Mouse (Mus musculus): Measurements from ENCODE around the gene Rnf8. TPM values are rescaled to one million over a fixed set of nuclear protein-coding genes. Genes with fewer than 3 reads are reported as not detected.

Gene Rnf8
- polyA plus RNA-seq, 1 experiment from 2014 or later = 80.2 TPM

DNA sequence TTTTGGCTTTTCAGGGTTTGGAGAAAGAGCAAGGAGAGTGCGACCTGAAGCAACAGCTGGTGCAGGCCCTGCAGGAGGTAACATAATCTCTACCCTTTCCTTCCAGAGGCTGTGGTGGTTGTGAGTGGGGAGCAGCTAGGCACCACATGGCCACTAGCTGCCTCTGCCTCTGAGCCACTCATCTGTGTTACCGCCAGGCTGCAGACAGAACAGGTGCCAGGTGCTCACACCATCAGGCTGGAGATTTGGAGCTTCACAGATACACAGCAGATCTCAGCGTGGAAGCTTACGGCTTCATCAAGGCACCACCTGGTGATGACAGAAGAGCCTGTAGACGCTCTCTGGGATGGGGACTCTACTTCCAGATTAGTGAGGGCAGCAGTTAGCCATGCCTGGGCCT, 14.4 kb downstream of the Rnf8 start:
- Histone ChIP-seq H3K36me3 (peaks cover 93% of the 10 kb centered on the region), H3K9me3 (no peaks in the 10 kb centered on the region), H3K27ac (no peak overlapping the region), H3K27me3 (no peaks in the 10 kb centered on the region), H3K4me2 (no peak overlapping the region), H3K9ac (no peak overlapping the region), H3K4me3 (no peak overlapping the region), H3K4me1 (no peaks in the 10 kb centered on the region)
- WGBS = 90% methylated on average over 5 of the region's 5 CpGs
- ATAC-seq (ENCODE audit: borderline replicate concordance, extremely low read depth, low FRiP score, low TSS enrichment) = no peak

DNA sequence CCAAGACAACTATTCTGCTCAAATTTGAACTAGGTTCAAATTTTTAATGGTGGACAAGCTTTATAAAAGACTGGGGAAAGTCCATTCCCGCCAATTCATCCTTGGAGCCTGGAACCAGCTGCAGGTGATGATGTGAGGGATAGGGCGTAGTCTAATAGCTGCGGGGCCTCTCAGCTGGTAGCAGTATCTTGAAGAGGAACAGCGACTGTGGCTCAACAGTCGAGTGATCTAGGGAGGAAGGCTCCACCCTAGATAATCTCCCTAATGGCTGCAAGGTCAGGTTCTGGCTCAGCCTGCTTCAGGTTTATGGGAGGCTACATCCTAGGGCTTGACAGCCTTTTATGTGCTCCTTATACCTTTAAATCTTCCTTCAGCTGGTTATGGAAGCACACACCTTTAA, 15.0 kb downstream of the Rnf8 start:
- Histone ChIP-seq H3K4me2 (no peak overlapping the region), H3K27me3 (no peaks in the 10 kb centered on the region), H3K36me3 (peaks cover 95% of the 10 kb centered on the region), H3K4me1 (no peaks in the 10 kb centered on the region), H3K27ac (no peak overlapping the region), H3K4me3 (no peak overlapping the region), H3K9me3 (no peaks in the 10 kb centered on the region), H3K9ac (no peak overlapping the region)
- WGBS = 83% methylated on average over 5 of the region's 5 CpGs
- ATAC-seq (ENCODE audit: borderline replicate concordance, extremely low read depth, low FRiP score, low TSS enrichment) = no peak

DNA sequence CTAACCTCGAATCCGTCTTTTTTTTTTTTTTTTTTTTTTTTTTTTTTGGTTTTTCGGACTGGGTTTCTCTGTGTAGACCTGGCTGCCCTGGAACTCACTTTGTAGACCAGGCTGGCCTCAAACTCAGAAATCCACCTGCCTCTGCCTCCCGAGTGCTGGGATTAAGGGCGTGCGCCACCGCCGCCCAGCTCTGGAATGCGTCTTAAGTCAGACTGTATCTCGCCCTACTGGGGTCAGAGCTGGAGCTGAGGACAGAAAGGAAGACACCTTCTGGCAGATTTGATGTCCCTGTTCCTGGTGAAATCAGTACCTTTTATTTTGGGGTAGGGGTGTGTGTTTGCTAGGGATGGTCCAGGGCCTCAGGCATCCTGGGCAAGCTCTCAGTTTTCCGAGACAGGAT, 17.7 kb downstream of the Rnf8 start:
- Histone ChIP-seq H3K9me3 (no peaks in the 10 kb centered on the region), H3K4me2 (no peak overlapping the region), H3K4me3 (no peak overlapping the region), H3K27me3 (no peaks in the 10 kb centered on the region), H3K4me1 (no peaks in the 10 kb centered on the region), H3K27ac (no peak overlapping the region), H3K36me3 (peaks cover 88% of the 10 kb centered on the region), H3K9ac (no peak overlapping the region)
- ATAC-seq (ENCODE audit: borderline replicate concordance, extremely low read depth, low FRiP score, low TSS enrichment) = no peak
- 92% methylated on average over 11 of the region's 11 CpGs for WGBS

DNA sequence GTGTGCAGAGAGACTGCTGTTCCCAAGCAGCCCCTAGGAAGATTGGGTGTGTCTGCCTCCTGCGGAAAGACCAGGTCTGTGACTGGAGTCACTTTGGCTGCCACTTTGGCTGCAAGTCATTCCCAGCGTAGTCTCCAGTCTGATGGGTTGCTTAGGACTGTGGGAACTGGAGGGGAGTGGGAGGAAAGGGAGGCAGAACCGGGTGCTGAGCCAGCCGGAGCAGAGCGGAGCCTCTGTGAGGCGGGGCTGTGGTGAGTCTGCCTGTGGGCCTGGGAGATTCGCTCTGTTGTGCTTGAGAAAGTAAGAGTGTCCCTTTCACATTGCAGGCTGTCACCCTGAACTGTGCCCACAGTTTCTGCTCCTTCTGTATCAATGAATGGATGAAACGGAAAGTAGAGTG, 20.9 kb downstream of the Rnf8 start:
- H3K9ac ChIP-seq = no peak overlapping the region
- peaks cover 87% of the 10 kb centered on the region for H3K36me3 ChIP-seq
- ATAC-seq (ENCODE audit: borderline replicate concordance, extremely low read depth, low FRiP score, low TSS enrichment) = no peak

DNA sequence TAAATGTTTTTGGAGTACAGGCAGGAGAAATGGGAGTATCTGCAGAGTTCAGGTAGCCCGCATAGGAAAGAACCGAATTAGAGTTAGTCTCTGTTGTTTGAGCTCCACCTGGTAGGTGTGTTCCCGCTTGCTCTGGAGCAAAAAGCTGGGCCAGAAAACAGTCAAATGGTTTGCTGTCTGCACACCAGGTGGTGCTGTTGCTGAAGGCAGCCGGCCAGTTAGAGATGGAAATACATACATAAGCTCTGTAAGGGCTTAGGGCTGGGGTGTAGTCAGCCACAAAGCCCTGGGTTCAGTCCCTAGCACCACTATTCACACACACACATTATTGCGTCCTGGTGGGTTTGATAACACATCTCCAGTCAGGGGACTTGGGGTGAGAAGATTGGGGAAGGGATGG, 21.5 kb downstream of the Rnf8 start:
- no peak overlapping the region for H3K4me3 ChIP-seq
- H3K27me3 ChIP-seq = no peaks in the 10 kb centered on the region
- no peak for ATAC-seq (ENCODE audit: borderline replicate concordance, extremely low read depth, low FRiP score, low TSS enrichment)
- no peak overlapping the region for H3K27ac ChIP-seq
- H3K4me2 ChIP-seq = no peak overlapping the region
- H3K36me3 ChIP-seq = peaks cover 87% of the 10 kb centered on the region
- H3K9me3 ChIP-seq = no peaks in the 10 kb centered on the region
- H3K4me1 ChIP-seq = no peaks in the 10 kb centered on the region
- no peak overlapping the region for H3K9ac ChIP-seq
- 65% methylated on average over 5 of the region's 5 CpGs for WGBS

More for the DNA sequence above, 20.9 kb downstream of the Rnf8 start:
- 88% methylated on average over 8 of the region's 8 CpGs for WGBS
- H3K4me1 ChIP-seq = no peaks in the 10 kb centered on the region
- no peaks in the 10 kb centered on the region for H3K27me3 ChIP-seq
- H3K4me3 ChIP-seq = no peak overlapping the region
- no peak overlapping the region for H3K27ac ChIP-seq
- H3K9me3 ChIP-seq = no peaks in the 10 kb centered on the region
- no peak overlapping the region for H3K4me2 ChIP-seq

DNA sequence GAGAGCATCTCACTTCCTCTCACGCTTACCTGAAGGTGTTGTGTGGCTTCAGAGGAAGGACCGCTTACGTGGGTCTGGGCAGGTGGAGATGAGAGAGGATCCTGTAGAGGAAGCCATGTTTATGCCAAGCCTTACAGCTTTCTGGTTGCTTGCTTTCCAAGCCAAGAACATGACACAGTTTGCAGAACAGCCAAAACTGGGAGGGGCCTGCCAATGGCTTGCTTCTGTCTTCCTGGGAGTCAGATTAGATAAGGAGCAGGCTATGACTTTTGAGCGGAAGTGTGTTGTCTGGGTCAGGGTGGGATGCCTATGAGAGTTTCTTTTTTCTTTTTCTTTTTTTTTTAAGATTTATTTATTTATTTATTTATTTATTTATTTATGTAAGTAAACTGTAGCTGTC, 22.8 kb downstream of the Rnf8 start:
- WGBS = 85% methylated on average over 4 of the region's 4 CpGs
- peaks cover 87% of the 10 kb centered on the region for H3K36me3 ChIP-seq

DNA sequence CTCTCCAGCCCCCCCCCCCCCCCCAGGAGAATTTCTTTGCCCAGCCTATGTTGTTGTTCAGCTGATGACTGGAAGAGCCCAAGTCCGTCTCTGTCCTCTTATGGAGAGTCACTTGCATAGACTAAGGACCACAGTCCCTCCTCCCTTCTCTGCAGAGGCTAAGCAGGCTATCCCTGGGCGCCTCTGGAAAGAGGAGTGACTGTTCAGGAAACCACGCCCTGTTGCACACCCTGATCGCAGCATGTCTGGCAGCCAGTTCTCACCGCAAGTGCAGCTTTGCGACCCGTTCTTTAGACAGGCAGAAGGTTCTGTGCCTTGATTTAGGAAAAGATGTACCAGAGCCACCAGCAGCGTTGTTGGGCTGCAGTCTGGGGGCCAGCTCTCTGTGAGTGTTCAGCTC, 23.3 kb downstream of the Rnf8 start:
- no peak overlapping the region for H3K9ac ChIP-seq
- H3K4me3 ChIP-seq = no peak overlapping the region
- no peak overlapping the region for H3K27ac ChIP-seq
- WGBS = 79% methylated on average over 8 of the region's 8 CpGs
- no peak for ATAC-seq (ENCODE audit: borderline replicate concordance, extremely low read depth, low FRiP score, low TSS enrichment)
- no peaks in the 10 kb centered on the region for H3K9me3 ChIP-seq
- no peaks in the 10 kb centered on the region for H3K4me1 ChIP-seq
- H3K4me2 ChIP-seq = no peak overlapping the region
- H3K27me3 ChIP-seq = no peaks in the 10 kb centered on the region
- peaks cover 84% of the 10 kb centered on the region for H3K36me3 ChIP-seq

More for the DNA sequence above, 22.8 kb downstream of the Rnf8 start:
- no peak overlapping the region for H3K27ac ChIP-seq
- H3K9me3 ChIP-seq = no peaks in the 10 kb centered on the region
- no peak overlapping the region for H3K4me3 ChIP-seq
- no peak overlapping the region for H3K4me2 ChIP-seq
- no peaks in the 10 kb centered on the region for H3K4me1 ChIP-seq
- no peaks in the 10 kb centered on the region for H3K27me3 ChIP-seq
- H3K9ac ChIP-seq = no peak overlapping the region
- no peak for ATAC-seq (ENCODE audit: borderline replicate concordance, extremely low read depth, low FRiP score, low TSS enrichment)

DNA sequence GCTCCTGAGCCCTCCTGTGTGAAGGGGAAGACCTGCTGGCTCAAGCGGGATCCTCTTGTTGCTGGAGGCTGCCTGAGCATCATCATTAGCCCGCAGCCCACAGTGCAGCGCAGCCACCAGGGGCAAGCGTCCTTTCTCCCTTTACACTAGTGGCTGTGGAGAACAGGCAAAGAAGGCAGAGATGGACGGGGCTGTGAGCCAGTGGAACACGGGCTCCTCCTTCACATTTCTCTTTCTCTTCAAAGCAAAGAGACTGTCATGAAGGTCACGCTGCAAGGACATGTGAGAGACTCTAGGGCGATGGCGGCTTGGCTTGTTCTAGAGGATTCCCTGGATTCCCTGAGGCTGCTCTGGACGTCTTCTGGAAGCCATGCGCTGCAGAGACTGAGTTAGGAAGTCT, 26.4 kb downstream of the Rnf8 start:
- 94% methylated on average over 11 of the region's 11 CpGs for WGBS
- no peak for ATAC-seq (ENCODE audit: borderline replicate concordance, extremely low read depth, low FRiP score, low TSS enrichment)

DNA sequence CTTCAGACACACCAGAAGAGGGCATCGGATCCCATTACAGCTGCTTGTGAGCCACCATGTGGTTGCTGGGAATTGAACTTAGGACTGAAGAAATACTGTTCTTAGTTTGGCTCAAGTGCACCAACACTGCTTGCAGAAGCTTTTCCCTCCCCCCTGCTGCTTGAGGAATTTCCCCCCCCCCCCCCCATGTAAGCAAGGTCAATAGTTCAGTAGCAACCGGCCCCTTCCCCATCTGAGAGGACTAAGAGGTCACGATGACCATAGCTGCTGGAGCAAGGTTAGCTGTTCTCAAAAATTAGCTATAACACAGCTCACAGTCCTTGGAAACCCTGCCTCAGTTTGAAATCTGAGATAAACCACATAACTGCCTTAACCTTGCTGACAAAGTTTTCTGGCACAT, 27.6 kb downstream of the Rnf8 start:
- Histone ChIP-seq H3K9me3 (no peaks in the 10 kb centered on the region), H3K4me1 (no peaks in the 10 kb centered on the region), H3K36me3 (peaks cover 53% of the 10 kb centered on the region), H3K4me2 (no peak overlapping the region), H3K4me3 (no peak overlapping the region), H3K27ac (no peak overlapping the region), H3K9ac (no peak overlapping the region), H3K27me3 (no peaks in the 10 kb centered on the region)
- 56% methylated on average over 3 of the region's 3 CpGs for WGBS
- ATAC-seq (ENCODE audit: borderline replicate concordance, extremely low read depth, low FRiP score, low TSS enrichment) = no peak

More for the DNA sequence above, 26.4 kb downstream of the Rnf8 start:
- Histone ChIP-seq H3K27ac (no peak overlapping the region), H3K36me3 (peaks cover 63% of the 10 kb centered on the region), H3K9me3 (no peaks in the 10 kb centered on the region), H3K4me1 (no peaks in the 10 kb centered on the region), H3K4me2 (no peak overlapping the region), H3K27me3 (no peaks in the 10 kb centered on the region), H3K9ac (no peak overlapping the region), H3K4me3 (no peak overlapping the region)

DNA sequence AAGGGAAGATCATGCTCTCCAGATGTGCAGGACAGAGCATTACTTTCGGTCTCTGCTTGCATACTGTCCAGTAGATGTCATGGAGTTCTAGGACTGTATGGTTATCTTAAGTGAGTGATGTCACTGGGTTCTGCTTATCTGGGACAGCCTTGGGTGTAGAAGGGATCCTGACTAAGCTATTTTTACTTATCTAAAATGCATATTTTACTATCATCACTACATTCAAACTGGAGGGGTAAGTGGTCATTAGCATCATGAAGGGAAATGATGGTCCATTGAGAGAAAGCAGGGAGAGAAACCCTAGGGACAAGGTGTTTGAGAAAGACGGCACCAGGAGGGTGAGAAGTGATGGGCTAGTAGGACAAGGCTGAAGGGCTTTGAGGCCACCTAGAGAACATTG, 43.7 kb downstream of the Rnf8 start:
- Histone ChIP-seq H3K4me2 (no peak overlapping the region), H3K27ac (no peak overlapping the region), H3K27me3 (no peaks in the 10 kb centered on the region), H3K9ac (no peak overlapping the region), H3K4me3 (no peak overlapping the region), H3K36me3 (peaks cover 3% of the 10 kb centered on the region; the same call in 1 of the 2 replicates), H3K4me1 (peaks cover 10% of the 10 kb centered on the region), H3K9me3 (no peaks in the 10 kb centered on the region)
- ATAC-seq (ENCODE audit: borderline replicate concordance, extremely low read depth, low FRiP score, low TSS enrichment) = no peak
- WGBS = 43% methylated on average over 2 of the region's 2 CpGs

DNA sequence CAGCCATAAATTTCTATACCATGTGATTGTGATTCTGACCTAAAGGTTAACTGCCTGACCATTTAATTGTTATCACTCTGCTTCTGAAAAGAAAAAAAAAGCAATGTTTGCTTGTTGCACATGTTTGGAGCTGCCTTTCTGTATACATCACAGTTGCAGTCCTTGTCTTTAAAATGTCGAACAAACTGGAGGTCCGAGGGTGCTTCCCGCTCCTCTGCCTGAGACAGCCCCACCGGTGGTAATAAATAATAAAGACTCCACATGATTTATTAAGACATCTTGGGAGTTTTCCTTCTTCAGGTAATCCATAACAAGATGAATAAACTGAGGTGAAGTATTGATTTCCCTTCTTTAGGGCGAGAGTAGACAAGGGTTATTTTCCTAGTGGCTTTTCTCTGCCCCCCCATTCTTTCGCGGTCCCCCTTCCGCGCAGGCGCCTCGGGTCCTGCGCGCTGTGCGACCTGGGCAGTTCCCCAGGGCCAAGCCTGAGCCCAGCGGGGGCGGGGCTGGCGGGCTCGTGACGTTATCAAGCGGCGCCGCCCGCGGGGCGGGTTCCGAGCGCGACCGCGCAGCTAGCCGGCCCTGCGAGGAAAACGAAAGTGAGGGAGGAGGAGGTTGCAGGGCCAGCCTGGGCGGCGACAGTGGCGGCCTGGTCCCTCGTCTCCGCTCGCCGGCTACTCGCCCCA, 45.6 kb downstream of the Rnf8 start, which contains the start of gene Cmtr1:
Cmtr1 (plus strand) TSS at position 520 of the 686 bp plus-strand sequence.
- H3K4me3 ChIP-seq = peak within 1 kb of the TSS; percentile 98
- H3K4me1 ChIP-seq = peaks cover 10% of the 10 kb centered on the region
- H3K9ac ChIP-seq = peak within 1 kb of the TSS; percentile 96
- WGBS = under 1% methylated on average over 39 of the region's 41 CpGs
- H3K4me2 ChIP-seq = peak within 1 kb of the TSS; percentile 65
- ATAC-seq (ENCODE audit: borderline replicate concordance, extremely low read depth, low FRiP score, low TSS enrichment) = peak; percentile 98
- no peaks in the 10 kb centered on the region for H3K27me3 ChIP-seq
- peaks cover 19% of the 10 kb centered on the region for H3K36me3 ChIP-seq
- H3K9me3 ChIP-seq = no peaks in the 10 kb centered on the region
- H3K27ac ChIP-seq = peak within 1 kb of the TSS; percentile 92

DNA sequence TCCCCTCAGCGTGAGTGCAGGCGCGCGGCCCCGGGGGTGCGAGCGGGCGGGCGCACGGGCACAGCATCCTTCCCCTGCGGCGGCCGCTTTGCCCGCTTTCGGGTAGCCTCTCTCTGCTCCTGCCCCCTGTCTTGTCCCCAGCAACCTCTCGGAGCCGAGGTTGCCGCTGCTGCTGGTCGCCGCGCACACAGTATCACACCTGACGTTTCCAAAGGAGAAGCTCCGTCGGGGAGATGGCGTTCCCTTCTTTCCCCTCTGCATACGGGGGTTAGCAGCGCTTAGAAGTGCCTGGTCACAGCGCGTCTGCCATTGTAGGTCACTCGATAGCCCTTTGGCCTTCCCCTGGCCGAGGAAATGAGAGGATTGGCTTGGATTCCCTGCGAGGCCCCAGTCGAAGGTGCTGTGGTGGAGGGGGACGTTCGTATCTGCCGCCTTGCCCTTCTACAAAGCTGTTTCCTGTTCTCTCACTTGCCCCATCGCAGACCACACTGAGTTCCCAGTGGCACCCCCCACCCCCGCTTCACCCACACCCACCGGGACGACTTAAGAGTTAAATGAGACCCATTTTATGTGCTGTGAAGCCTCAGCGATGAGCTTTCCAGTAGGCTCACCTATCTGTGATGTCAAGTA, 46.3 kb downstream of the Rnf8 start:
- peak; percentile 66 for ATAC-seq (ENCODE audit: borderline replicate concordance, extremely low read depth, low FRiP score, low TSS enrichment)
- no peaks in the 10 kb centered on the region for H3K9me3 ChIP-seq
- H3K4me3 ChIP-seq = peak overlapping the region; percentile 98
- peak overlapping the region; percentile 92 for H3K27ac ChIP-seq
- WGBS = under 1% methylated on average over 41 of the region's 41 CpGs
- H3K36me3 ChIP-seq = peaks cover 22% of the 10 kb centered on the region
- H3K4me1 ChIP-seq = peaks cover 10% of the 10 kb centered on the region
- peak overlapping the region; percentile 65 for H3K4me2 ChIP-seq
- H3K27me3 ChIP-seq = no peaks in the 10 kb centered on the region
- peak overlapping the region; percentile 96 for H3K9ac ChIP-seq

Data from lung, embryonic 15.5 days (tissue).